Mouse (Mus musculus): ENCODE results near the gene Prg2.

DNA sequence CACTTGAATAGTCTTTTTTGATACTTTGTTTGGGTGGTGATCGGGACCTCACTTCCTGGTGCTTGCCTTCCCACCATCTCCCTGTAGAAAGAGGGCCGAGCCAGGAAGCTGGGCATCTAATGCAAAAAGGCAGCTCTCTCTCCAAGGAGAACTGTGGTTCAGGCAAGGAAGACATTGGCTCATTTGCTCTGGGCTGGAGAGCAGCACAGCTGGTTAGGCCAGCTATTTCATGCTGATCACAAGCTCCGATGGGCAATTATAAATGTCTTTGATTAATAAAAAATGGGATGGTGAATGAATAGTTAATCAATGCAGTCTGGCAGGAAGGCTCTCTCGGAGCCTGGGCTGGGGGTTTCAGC lies 45.6 kb upstream of the Prg2 start:
- no peak for TF ChIP-seq CTCF (conservative IDR thresholded peaks at IDR 0.05; ENCODE audit: insufficient read depth, insufficient read length, low read depth, low read length)
- no peak for TF ChIP-seq POLR2A (IDR thresholded peaks at IDR 0.05; ENCODE audit: low read depth, low read length)
